Mouse (Mus musculus): ENCODE results near the gene Olfr1324. TPM values are rescaled to one million over a fixed set of nuclear protein-coding genes. Genes with fewer than 3 reads are reported as not detected.

Gene Olfr1324
- 0.03 TPM in 1 of 2 replicates, not detected in the other for polyA plus RNA-seq (2012; ENCODE audit: low replicate concordance)

GRCm38 (mm10) chrX:50428398-50428797 lies at the start of gene Olfr1324:
TSS of gene Olfr1324 (minus strand) at chrX:50428498.

